Mouse (Mus musculus): Measurements from ENCODE around the gene Selenbp1.

- TF ChIP-seq EP300 (IDR thresholded peaks at IDR 0.05; ENCODE audit: low read depth) (no peak), CTCF (IDR thresholded peaks at IDR 0.05; ENCODE audit: low read depth) (no peak)
Measured at GRCm38 (mm10) chr3:94973620-94974019, 40.8 kb downstream of the Selenbp1 start.

Measured in liver, embryonic 14.5 days (tissue).